Mouse (Mus musculus) megakaryocyte, embryonic 14.5 days (primary cell): ENCODE measurements around the gene Cgref1.

Source experiments
- FLI1 ChIP-seq: IDR thresholded peaks from 2 replicates; pipeline ENCODE4 v1.6.1; 2012; ENCODE audit warnings: low read length, inconsistent platforms, mixed read lengths
- GATA1 ChIP-seq: IDR thresholded peaks from 3 replicates; pipeline ENCODE4 v1.6.1; 2012; ENCODE audit warnings: mixed read lengths, low read length, inconsistent platforms, borderline replicate concordance

GRCm38 (mm10) chr5:30950922-30951321, 5.5 kb upstream of the Cgref1 start:
- TF ChIP-seq GATA1 (no peak), FLI1 (no peak)
